Mouse (Mus musculus): ENCODE data around the gene Dnm2.

Gene Dnm2

DNA sequence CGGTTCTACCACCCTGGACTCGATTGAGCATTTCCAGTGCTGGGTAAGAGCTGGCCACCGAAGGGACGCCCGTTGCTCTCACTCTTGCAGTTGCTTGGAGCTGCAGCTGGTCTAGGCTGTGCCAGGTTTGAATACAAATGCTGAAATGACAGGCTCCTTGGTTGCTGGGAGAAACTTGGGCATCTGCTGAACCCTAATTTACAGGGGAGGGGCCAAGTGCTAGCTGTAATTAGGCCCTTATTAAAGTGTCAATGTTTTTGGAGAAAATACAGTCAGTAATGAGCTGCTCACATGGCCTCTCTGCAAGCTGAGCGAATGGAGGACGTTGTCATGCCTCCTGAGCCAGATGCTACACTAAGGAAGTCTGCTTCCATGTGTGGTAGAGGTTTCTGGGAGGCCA lies 6.0 kb downstream of the Dnm2 start:
- no peak for DNase-seq (ENCODE audit: low spot score in 2 of 2)

DNA sequence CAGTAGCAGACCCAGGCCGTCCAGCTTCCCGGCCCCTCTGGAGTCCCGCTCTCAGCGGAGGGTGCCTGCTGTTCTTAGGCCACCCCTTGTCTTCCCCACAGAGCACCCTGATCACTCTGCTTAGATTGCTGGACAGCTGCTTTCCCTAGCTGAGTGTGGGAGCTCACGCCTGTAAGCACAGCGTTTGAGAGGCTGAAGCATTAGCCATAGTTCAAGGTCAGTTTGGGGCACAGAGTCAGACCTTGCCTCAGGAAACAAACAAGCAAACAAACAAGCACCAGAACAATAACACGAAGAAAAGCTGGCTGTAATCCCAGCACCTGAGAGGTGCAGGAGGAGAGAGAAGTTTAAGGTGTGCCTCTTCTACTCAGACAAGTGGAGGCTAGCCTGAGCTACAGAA lies 7.4 kb downstream of the Dnm2 start:
- DNase-seq (ENCODE audit: low spot score in 2 of 2): no peak

DNA sequence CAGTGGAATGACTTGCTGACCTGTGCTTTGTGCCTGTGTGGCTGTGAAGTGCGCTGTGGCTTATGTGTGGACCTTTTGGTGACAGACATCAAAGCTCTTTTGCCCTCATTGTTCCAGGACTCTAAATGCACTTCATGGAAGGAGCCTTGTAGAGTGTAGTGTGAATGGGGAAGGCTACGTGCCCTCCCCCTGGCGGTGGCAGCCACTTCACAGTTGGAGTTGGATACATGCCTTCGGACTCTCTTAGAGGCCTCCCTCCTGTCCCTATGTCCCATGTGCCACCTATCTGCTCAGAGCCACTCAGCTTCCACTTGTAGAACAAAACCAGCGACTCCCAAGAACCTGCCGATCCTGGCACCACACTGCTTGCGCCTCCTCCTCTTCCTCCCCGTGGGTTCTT lies 9.1 kb downstream of the Dnm2 start:
- DNase-seq (ENCODE audit: low spot score in 2 of 2): no peak

DNA sequence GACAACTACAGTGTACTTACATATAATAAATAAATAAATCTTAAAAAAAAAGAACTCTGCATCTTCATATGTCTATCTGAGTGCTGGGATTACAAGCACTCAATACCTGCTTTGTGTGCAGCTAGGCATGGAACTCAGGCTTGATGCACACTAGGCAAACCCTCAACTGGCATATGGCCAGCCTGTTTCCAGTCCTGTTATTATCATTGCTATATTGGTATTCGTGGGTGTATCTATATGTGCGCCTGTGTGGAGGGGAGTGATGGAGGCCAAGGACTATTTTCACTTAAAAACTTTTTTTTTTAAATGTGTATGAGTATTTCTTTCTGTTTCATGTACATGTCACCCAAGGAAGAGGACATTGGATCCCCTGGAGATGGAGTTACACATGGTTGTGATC lies 9.7 kb downstream of the Dnm2 start:
- DNase-seq (ENCODE audit: low spot score in 2 of 2): no peak

DNA sequence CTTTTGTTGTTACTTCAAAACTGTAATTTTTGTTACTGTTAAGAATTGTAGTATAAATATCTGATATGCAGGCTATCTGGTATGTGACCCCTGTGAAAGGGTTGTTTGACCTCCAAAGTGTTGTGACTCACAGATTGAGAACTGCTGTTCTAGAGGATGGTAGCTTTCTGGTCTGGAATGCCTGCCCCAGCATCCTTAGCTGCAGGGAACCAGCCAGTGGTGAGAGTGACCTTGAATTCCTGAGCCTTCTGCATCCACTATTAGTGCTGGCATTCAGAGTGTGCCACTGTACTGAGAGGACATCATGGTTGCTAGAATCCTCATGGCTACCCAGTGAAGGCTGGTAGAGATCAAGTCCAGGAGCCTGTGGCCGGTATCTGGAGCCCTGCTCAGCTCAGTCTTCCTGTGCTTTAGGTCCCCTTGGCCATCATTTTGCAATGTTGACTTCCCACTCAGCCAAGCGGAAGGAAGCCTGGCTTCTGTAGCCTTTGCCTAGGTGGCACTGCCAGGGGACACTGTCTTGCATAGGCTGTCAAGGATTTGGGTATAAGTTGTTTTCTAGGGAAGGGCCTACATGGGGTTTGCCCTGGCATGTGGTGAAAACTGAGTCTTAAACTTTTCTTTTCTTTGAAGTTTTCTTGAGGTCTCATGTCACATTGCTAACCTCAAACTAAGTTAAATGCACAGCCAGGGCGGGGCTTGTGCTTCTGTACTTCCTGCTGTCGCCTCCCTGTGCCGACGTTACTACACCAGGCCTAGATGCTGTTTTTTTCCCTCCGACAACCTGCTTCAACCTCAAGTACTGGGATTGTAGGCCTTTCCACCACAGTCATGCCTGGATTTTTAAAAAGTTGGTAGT lies 11.3 kb downstream of the Dnm2 start:
- no peak for DNase-seq (ENCODE audit: low spot score in 2 of 2)

DNA sequence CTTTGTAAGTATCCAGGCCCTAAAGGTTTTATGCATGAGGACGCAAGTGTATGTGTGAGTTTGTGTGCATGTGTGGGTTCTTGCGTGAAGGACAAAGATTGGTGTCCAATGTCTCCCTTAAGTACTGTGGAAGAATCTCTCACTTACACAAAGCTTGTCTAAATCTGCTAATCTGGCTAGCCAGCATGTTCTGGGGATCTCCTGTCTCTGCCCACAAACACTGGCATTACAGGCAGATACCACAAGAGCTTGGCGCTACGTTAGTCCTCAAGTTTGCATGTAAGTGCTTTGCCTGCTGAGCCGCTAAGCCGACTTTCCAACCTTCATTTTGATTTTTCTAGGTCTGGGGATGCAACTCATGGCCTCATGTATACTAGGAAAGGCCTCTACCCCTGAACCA lies 12.9 kb downstream of the Dnm2 start:
- DNase-seq (ENCODE audit: low spot score in 2 of 2): no peak

DNA sequence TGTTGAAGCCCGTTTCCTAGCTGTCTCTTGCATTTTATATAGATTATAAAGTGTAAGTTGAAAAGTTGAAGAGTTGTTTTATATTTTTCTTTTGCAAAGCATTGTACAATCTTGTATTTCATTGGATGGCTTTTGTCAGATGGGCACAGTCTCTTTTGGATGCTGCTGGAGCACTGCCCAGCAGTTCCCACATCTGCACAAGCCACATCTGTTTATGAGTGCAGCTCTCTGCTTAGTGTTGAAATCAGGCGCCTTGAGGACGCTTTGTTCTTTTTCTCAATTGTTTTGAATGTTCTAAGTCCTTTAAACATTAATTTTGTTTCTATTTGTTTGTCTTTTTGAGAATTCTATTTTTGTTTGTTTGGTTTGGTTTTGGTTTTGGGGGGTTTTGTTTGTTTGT lies 13.5 kb downstream of the Dnm2 start:
- peak in 1 of 2 experiments; percentile 61 for DNase-seq (ENCODE audit: low spot score in 2 of 2)

DNA sequence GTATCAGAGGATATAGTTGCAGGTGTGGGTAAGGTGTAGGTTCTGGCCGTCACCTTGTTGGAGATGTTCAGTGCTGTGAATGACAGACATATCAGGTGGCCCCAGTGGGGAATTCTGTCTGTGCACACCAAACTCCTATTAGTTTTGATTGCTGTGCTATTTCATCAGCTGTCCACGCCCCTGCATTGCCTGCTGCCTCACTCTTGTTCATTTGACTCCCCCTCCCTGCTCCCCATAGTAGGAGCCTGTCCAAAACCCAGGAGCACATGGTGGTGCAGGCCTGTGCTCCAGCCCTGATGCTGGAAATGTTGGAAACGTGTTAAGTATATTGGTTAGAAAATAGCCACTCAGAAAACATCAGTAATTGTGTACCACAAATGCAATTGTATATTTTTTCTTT lies 14.7 kb downstream of the Dnm2 start:
- no peak for DNase-seq (ENCODE audit: low spot score in 2 of 2)

DNA sequence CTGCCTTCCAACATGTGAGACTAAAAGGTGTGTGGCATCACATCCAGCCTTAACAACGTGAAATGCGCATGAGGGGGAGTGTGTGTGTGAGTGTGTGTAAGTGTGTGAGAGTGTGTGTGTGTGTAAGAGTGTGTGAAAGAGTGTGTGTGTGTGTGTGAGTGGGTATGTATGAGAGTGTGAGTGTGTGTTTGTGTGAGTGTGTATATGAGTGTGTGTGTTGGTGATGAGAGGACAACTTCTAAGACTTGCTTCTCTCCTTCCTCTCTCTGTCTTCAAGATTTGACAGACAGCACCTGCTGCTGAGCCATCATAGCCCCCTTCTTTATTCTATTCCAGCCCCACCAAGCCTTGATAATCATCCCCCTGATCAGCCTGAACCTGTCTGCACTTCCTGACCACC lies 15.2 kb downstream of the Dnm2 start:
- DNase-seq (ENCODE audit: low spot score in 2 of 2): no peak

DNA sequence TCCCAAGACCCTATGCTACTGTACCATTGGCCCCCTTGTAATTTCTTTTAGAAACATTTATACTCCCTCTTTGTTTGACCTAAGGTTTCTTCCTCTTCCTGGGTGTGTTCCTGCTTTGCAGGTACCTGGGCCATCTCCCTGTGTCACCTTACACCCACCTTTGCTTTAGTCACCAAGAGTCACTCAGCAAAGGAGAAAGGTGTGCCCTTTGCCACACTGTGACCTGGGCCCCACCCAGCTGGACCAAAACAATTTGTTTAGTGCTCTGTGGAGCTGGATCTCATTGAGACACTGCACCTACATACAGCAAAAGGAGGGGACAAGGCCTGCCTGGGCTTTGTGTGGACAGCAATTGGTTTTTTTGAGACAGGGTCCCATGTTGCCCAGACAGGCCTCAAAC lies 15.7 kb downstream of the Dnm2 start:
- DNase-seq (ENCODE audit: low spot score in 2 of 2): peak in 1 of 2 experiments; percentile 44

DNA sequence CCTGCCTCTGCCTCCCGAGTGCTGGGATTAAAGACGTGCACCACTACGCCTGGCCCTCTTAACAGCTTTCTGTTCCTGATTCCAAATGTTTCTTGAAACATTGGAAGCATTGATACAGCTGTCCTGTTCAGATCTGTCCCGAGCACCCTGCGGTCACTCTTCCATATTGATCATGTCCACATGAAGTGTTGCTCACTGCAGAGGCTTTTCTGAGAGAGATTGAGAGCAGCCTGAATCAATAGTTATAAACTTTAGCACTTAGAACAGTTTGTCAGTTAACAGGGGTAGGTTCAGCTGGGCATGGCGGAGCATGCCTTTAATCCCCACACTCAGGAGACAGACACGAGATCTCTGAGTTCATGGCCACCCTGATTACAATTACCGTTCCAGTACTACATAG lies 19.1 kb downstream of the Dnm2 start:
- DNase-seq (ENCODE audit: low spot score in 2 of 2): no peak

DNA sequence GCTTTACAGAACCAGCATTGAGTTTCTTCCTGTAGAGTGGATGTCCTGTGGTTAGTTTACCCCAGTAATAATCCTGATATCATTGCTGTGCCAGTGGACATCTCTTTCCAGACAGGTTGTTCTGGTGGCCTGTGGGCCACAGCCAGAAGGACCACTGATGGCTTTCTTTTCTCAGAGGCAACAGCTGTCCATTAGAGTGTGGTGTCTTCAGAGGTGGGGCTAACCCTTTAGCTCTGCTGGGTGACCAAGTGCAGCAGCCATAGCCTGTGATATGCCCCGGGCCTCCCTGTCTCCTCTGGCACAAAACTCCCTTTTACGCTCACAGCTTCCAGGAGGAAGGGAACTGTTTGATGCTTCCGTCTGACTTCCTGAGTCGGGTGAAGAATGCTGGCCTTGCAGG lies 19.9 kb downstream of the Dnm2 start:
- no peak for DNase-seq (ENCODE audit: low spot score in 2 of 2)

DNA sequence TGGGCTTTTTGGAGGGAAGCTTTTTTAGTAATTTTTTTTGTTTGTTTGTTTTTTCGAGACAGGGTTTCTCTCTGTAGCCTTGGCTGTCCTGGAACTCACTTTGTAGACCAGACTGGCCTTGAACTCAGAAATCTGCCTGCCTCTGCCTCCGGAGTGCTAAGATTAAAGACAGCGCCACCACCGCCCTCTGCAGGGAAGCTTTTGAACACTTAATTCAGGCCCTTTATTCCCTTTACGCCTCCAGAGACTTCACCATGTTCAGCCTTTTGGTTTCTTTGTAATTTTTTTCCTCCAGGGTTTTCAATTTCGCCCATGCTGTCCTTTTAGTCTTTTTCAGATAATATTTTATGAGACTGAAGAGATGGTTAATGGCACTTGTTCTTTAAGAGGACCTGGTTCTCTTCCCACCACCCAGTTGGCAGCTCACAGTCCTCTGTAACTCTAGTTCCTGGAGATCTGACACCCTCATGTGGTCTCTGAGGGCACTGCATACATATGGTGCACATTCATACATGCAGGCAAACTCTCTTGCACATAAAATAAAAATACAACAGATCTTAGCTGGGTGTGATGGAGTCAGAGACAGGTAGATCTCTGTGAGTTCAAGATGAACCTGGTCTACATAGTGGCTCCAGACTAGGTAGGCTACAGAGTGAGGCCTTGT lies 20.5 kb downstream of the Dnm2 start:
- DNase-seq (ENCODE audit: low spot score in 2 of 2): no peak

DNA sequence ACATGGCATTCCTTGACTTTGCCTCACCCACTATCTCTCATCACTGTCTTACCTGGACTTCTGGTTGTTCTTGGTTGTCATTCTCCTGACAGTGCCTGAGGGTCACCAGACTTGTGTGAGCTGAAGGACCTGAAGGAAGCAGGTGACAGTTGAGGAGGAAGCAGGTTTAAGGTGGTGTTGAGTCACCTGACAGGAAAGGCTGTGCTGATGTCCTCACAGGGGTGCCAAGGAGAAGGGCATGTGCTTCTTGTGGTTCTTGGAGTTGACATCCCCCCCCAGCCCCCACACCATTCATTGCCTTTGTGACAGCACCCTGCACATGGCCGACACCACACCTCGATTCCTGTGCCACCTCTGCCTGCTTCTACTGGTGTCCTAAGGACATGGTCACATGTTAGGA lies 23.1 kb downstream of the Dnm2 start:
- DNase-seq (ENCODE audit: low spot score in 2 of 2): no peak

DNA sequence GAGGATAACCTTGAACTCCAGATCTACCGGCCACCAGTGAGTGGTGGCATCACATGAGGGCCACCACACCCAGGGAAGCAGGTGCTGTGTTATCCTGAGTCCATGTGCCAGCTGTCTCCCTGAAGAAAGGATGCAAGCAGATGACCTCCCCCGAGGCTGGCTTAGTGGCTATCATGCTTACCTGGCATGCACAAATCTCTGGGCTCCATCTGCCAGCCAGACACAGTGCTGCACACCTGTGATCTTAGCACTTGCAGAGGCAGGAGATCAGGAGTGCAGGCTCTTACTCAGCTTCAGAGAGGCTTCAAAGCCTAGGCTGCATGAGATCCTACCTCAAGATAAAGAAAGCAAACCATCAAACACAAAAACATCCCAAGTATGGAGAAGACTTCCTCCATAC lies 25.0 kb downstream of the Dnm2 start:
- no peak for DNase-seq (ENCODE audit: low spot score in 2 of 2)

DNA sequence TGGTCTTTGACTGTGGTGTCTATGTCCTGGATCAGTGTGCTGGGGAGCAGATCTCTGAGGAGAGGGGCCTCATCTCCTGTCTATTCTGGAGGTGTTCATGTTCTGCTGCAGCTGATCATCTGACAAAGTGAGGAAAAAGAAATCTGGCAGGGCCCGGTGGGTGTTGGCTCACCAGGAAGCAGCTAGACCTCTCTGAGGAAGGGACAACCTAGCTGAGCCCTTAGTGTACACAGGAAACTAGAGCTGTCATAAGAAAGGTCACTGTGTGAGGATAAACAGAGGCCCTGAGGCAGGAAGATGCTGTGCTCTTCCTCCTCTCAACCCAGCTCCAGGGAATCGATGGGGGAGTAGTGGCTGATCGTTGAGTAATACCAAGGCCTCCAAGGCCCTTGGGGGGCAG lies 25.6 kb downstream of the Dnm2 start:
- no peak for DNase-seq (ENCODE audit: low spot score in 2 of 2)

DNA sequence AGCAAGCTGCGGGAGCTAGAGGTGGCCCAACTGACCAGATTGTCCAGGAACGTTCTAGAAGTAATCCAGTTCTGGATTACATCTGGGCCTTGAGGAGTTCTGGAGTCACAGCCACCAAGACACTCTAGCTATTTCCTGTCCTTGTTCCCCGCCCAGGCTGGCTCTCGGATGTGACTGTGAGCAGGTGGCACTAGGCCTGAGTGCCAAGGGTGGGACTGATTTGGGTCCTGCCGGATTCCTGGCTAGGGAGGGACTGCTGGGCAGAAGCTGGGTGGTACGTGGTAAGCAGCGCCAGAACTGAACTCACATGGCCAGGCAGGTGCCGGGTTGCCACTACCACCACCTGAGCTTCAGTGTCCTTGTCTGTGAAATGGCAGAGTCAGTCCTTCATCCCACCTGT lies 26.7 kb downstream of the Dnm2 start:
- peak; percentile 34 to 48 for DNase-seq (ENCODE audit: low spot score in 2 of 2)

DNA sequence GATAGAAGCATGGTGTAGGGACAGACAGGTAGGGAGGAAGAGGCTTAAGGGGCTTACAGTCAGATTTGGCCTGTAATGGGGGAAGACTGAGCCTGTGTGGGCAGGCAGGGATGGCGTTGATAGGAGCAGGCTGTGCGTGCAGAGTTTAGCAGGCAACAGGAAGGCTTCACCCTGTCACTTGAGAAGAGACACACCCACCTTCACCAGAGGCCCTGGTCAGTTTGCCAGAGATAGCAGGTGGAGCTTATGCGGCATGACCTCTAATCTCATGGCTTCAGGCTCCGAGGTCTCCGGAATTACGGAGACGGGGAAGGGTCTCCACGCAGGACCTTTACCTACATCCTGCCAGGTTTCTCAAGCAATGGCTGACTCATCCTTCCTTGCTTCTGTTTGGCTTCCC lies 27.2 kb downstream of the Dnm2 start:
- DNase-seq (ENCODE audit: low spot score in 2 of 2): peak in 1 of 2 experiments; percentile 35

DNA sequence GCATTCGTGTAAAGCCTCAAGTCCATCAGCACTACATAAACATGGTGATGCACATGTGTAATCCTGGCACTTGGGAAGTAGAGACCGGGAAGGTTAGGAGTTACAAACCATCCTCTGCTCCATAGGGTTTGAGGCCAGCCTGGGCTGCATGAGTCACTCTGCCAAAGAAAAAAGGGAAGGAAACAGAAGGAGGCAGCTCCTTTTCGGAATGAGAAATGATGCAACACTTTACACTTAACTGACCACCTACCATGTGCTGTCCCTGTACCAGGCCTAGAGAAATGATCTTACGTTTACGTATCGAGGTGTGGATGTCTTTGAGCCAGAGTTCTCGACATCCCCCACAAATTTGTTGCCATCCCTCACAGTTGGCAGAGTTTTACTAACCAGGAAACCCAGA lies 28.3 kb downstream of the Dnm2 start:
- DNase-seq (ENCODE audit: low spot score in 2 of 2): no peak

DNA sequence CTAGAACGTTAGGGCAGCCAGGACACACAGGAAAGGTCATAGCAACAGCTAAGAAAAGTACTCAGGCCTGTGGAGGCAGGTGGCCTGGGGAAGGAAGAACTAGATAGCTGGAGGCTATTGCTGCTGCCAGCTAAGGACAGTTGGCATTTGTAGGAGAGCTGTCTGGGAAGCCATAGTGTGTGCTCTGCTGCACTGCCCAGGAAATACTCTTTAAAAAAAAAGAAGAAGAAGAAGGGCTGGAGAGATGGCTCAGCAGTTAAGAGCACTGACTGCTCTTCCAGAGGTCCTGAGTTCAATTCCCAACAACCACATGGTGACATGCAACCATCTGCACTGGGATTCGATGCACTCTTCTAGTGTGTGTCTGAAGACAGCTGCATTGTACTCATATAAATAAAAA lies 28.8 kb downstream of the Dnm2 start:
- DNase-seq (ENCODE audit: low spot score in 2 of 2): no peak

DNA sequence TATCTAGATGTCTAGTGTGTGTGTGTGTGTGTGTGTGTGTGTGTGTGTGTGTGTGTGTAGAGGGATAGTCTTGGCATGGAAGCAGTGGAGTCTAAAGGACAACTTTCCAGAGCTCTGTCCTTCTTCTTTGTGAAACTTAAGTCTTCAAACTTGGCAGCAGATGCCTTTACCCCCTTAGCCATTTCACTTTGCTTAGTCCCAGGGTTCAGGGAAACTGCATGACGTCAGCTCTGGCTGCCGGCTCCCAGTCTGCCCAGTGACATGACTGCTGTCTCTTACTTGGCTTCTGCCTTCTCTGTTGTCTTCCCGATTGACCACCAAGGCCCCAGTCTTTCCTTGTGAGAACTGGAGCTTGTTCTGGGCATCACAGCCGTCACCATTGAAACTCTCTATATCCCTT lies 29.8 kb downstream of the Dnm2 start:
- no peak for DNase-seq (ENCODE audit: low spot score in 2 of 2)

DNA sequence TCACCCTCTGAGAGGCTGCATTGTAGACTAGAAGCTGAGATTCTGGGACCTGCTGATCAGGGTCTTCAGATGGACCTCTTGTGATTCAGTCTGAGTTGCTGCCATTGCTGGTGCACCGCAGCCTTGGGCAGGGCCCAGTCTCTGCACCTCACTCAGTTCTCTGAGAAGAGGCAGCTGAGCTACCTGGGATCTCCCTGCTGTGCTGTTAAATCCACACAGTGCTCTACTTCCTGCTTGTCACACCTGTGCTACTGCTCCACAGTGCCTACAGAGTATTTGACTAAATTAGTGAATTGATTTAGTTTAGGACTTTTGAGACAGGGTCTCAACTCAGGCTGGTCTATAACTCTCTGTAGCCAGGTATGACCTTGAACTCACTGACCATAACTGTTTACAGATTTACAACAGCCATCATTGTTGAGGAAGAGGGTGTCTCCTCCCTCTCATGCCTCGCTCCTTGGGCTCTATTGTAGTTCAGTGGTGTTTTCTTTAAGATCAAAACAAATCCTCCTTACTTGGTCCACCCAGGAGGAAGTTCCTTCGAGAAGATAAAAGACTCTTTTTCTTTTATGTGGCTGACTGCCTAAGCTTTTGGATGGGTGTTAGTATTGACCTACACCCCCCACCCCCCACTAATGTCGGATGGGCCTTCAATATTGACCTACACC lies 30.5 kb downstream of the Dnm2 start:
- no peak for DNase-seq (ENCODE audit: low spot score in 2 of 2)
